Mouse (Mus musculus) neural tube, embryonic 15.5 days (tissue): ENCODE measurements around the gene Ubl3. TPM values are rescaled to one million over a fixed set of nuclear protein-coding genes. Genes with fewer than 3 reads are reported as not detected.
A peak's percentile ranks its signal among the peaks of the same experiment; 100 is the strongest.

Experiments used
- ATAC-seq: fragments of 200-750 bp; cut with Nextera tagmentation; 2 replicates; pipeline ENCODE4 v1.8.0; 2017; ENCODE audit warnings: mild to moderate bottlenecking, moderate TSS enrichment, moderate library complexity; ENCODE audit not compliant: low FRiP score
- H3K27ac ChIP-seq: fragments of 300-500 bp; sonication (generic); replicated peaks from 2 replicates; pipeline ENCODE4 v1.5.1; 2015; ENCODE audit warnings: mild to moderate bottlenecking, inconsistent platforms
- H3K27me3 ChIP-seq: fragments of 300-500 bp; sonication (generic); replicated peaks from 2 replicates; pipeline ENCODE4 v1.6.1; 2015; ENCODE audit warnings: inconsistent platforms
- H3K36me3 ChIP-seq: fragments of 300-500 bp; sonication (generic); 2 replicates; pipeline ENCODE4 v1.6.1; 2015; ENCODE audit warnings: inconsistent platforms
- H3K4me1 ChIP-seq: fragments of 300-500 bp; sonication (generic); 2 replicates; pipeline ENCODE4 v1.6.1; 2015; ENCODE audit warnings: inconsistent platforms
- H3K4me2 ChIP-seq: fragments of 300-500 bp; sonication (generic); 2 replicates; pipeline ENCODE4 v1.6.1; 2015; ENCODE audit warnings: inconsistent platforms, mild to moderate bottlenecking, moderate library complexity
- H3K4me3 ChIP-seq: fragments of 300-500 bp; sonication (generic); replicated peaks from 2 replicates; pipeline ENCODE4 v1.5.1; 2015; ENCODE audit warnings: mild to moderate bottlenecking, inconsistent platforms
- H3K9ac ChIP-seq: fragments of 300-500 bp; sonication (generic); replicated peaks from 2 replicates; pipeline ENCODE4 v1.6.1; 2015; ENCODE audit warnings: mild to moderate bottlenecking, inconsistent platforms
- H3K9me3 ChIP-seq: fragments of 300-500 bp; sonication (generic); replicated peaks from 2 replicates; pipeline ENCODE4 v1.6.1; 2016; ENCODE audit warnings: inconsistent platforms
- WGBS: fragments of 180-500 bp; shearing (Covaris S2); methylation state at CpG from one replicate; pipeline ENCODE4 v1.1.7; 2015; ENCODE audit warnings: mixed read lengths; 5-methylcytosine and 5-hydroxymethylcytosine counted together
- polyA plus RNA-seq: library from polyadenylated mRNA; unstranded; fragments of >200 nt; fragmentation: Nextera tagmentation; extraction: Ambion mirVana; gene quantifications from 2 replicates; pipeline ENCODE4 v1.2.1, GENCODE M21; 2015

The Ubl3 gene
- polyA plus RNA-seq, 1 experiment from 2014 or later, result 98.3 TPM

- H3K27me3 ChIP-seq, result no peaks in the 10 kb centered on the region
- H3K4me1 ChIP-seq, result peaks cover 5% of the 10 kb centered on the region; the same call in 1 of the 2 replicates
- WGBS, result 70% methylated on average over 10 of the region's 10 CpGs
- no peaks in the 10 kb centered on the region for H3K36me3 ChIP-seq
- no peaks in the 10 kb centered on the region for H3K9me3 ChIP-seq
- H3K4me2 ChIP-seq, result no peak overlapping the region
- no peak overlapping the region for H3K27ac ChIP-seq
- ATAC-seq, result no peak
- no peak overlapping the region for H3K9ac ChIP-seq
- no peak overlapping the region for H3K4me3 ChIP-seq
Observed at GRCm38 (mm10) chr5:148495173-148495572, 57.4 kb downstream of the Ubl3 start.

GRCm38 (mm10) chr5:148494249-148494648, 58.3 kb downstream of the Ubl3 start:
- Histone ChIP-seq H3K27ac (no peak overlapping the region), H3K4me3 (no peak overlapping the region), H3K9me3 (no peaks in the 10 kb centered on the region), H3K4me2 (no peak overlapping the region), H3K4me1 (peaks cover 14% of the 10 kb centered on the region), H3K27me3 (no peaks in the 10 kb centered on the region), H3K9ac (no peak overlapping the region), H3K36me3 (no peaks in the 10 kb centered on the region)
- ATAC-seq, result no peak
- WGBS, result 92% methylated on average over 5 of the region's 5 CpGs

- ATAC-seq, result no peak
- no peak overlapping the region for H3K4me3 ChIP-seq
- no peak overlapping the region for H3K9ac ChIP-seq
- H3K36me3 ChIP-seq, result no peaks in the 10 kb centered on the region
- no peak overlapping the region for H3K27ac ChIP-seq
- H3K9me3 ChIP-seq, result no peaks in the 10 kb centered on the region
- no peaks in the 10 kb centered on the region for H3K27me3 ChIP-seq
- no peak overlapping the region for H3K4me2 ChIP-seq
- WGBS, result 91% methylated on average over 4 of the region's 4 CpGs
- H3K4me1 ChIP-seq, result peaks cover 20% of the 10 kb centered on the region
Observed at GRCm38 (mm10) chr5:148493025-148493424, 59.6 kb downstream of the Ubl3 start.

- H3K9me3 ChIP-seq, result no peaks in the 10 kb centered on the region
- ATAC-seq, result no peak
- 77% methylated on average over 3 of the region's 3 CpGs for whole genome bisulfite sequencing
- peaks cover 20% of the 10 kb centered on the region for H3K4me1 ChIP-seq
- no peaks in the 10 kb centered on the region for H3K36me3 ChIP-seq
- H3K27me3 ChIP-seq, result no peaks in the 10 kb centered on the region
- H3K9ac ChIP-seq, result no peak overlapping the region
- H3K4me3 ChIP-seq, result no peak overlapping the region
- H3K4me2 ChIP-seq, result peak overlapping the region; percentile 4; the same call in 1 of the 2 replicates
- H3K27ac ChIP-seq, result peak overlapping the region; percentile 29
Observed at GRCm38 (mm10) chr5:148490391-148490790, 62.2 kb downstream of the Ubl3 start.

- Histone ChIP-seq H3K27ac (peak overlapping the region; percentile 29), H3K4me3 (no peak overlapping the region), H3K4me1 (peaks cover 20% of the 10 kb centered on the region), H3K36me3 (no peaks in the 10 kb centered on the region), H3K9me3 (no peaks in the 10 kb centered on the region), H3K4me2 (peak overlapping the region; percentile 4), H3K9ac (no peak overlapping the region), H3K27me3 (no peaks in the 10 kb centered on the region)
- 29% methylated on average over 10 of the region's 10 CpGs for WGBS
- ATAC-seq, result peak; percentile 72
Observed at GRCm38 (mm10) chr5:148489724-148490193, 62.8 kb downstream of the Ubl3 start.

- no peaks in the 10 kb centered on the region for H3K27me3 ChIP-seq
- H3K27ac ChIP-seq, result peak overlapping the region; percentile 29; the same call in 1 of the 2 replicates
- no peak overlapping the region for H3K4me3 ChIP-seq
- no peak for ATAC-seq
- WGBS, result 66% methylated on average over 13 of the region's 13 CpGs
- peaks cover 20% of the 10 kb centered on the region for H3K4me1 ChIP-seq
- H3K36me3 ChIP-seq, result no peaks in the 10 kb centered on the region
- H3K9me3 ChIP-seq, result no peaks in the 10 kb centered on the region
- H3K9ac ChIP-seq, result no peak overlapping the region
- H3K4me2 ChIP-seq, result peak overlapping the region; percentile 4
Observed at GRCm38 (mm10) chr5:148488891-148489723, 63.5 kb downstream of the Ubl3 start.

GRCm38 (mm10) chr5:148486202-148486601, 66.4 kb downstream of the Ubl3 start:
- H3K27me3 ChIP-seq, result no peaks in the 10 kb centered on the region
- 90% methylated on average over 11 of the region's 11 CpGs for WGBS

GRCm38 (mm10) chr5:148481745-148482144, 70.8 kb downstream of the Ubl3 start:
- Histone ChIP-seq H3K4me2 (no peak overlapping the region), H3K36me3 (no peaks in the 10 kb centered on the region), H3K27me3 (no peaks in the 10 kb centered on the region), H3K9me3 (no peaks in the 10 kb centered on the region), H3K4me1 (no peaks in the 10 kb centered on the region), H3K9ac (no peak overlapping the region), H3K27ac (no peak overlapping the region), H3K4me3 (no peak overlapping the region)
- ATAC-seq, result no peak
- 74% methylated on average over 3 of the region's 3 CpGs for WGBS

More at GRCm38 (mm10) chr5:148486202-148486601, 66.4 kb downstream of the Ubl3 start:
- H3K4me1 ChIP-seq, result peaks cover 20% of the 10 kb centered on the region
- H3K4me2 ChIP-seq, result no peak overlapping the region
- H3K9ac ChIP-seq, result no peak overlapping the region
- no peaks in the 10 kb centered on the region for H3K36me3 ChIP-seq
- no peak overlapping the region for H3K4me3 ChIP-seq
- no peaks in the 10 kb centered on the region for H3K9me3 ChIP-seq
- no peak for ATAC-seq
- H3K27ac ChIP-seq, result no peak overlapping the region

- no peak for ATAC-seq
- no peaks in the 10 kb centered on the region for H3K27me3 ChIP-seq
- H3K4me3 ChIP-seq, result no peak overlapping the region
- no peaks in the 10 kb centered on the region for H3K9me3 ChIP-seq
- 75% methylated on average over 7 of the region's 7 CpGs for WGBS
- no peaks in the 10 kb centered on the region for H3K4me1 ChIP-seq
- H3K4me2 ChIP-seq, result no peak overlapping the region
- no peak overlapping the region for H3K27ac ChIP-seq
- H3K36me3 ChIP-seq, result no peaks in the 10 kb centered on the region
- H3K9ac ChIP-seq, result no peak overlapping the region
Observed at GRCm38 (mm10) chr5:148474346-148474745, 78.2 kb downstream of the Ubl3 start.

GRCm38 (mm10) chr5:148468626-148469441, 83.8 kb downstream of the Ubl3 start:
- ATAC-seq, result no peak
- no peak overlapping the region for H3K4me2 ChIP-seq

GRCm38 (mm10) chr5:148466933-148467607, 85.5 kb downstream of the Ubl3 start:
- no peaks in the 10 kb centered on the region for H3K9me3 ChIP-seq
- H3K27ac ChIP-seq, result no peak overlapping the region
- WGBS, result 31% methylated on average over 8 of the region's 8 CpGs
- H3K4me3 ChIP-seq, result no peak overlapping the region
- H3K4me2 ChIP-seq, result no peak overlapping the region
- H3K36me3 ChIP-seq, result no peaks in the 10 kb centered on the region
- H3K9ac ChIP-seq, result no peak overlapping the region
- no peaks in the 10 kb centered on the region for H3K27me3 ChIP-seq
- no peak for ATAC-seq
- no peaks in the 10 kb centered on the region; the same call in 1 of the 2 replicates for H3K4me1 ChIP-seq

More at GRCm38 (mm10) chr5:148468626-148469441, 83.8 kb downstream of the Ubl3 start:
- H3K27ac ChIP-seq, result no peak overlapping the region
- no peaks in the 10 kb centered on the region for H3K9me3 ChIP-seq
- no peak overlapping the region for H3K4me3 ChIP-seq
- no peak overlapping the region for H3K9ac ChIP-seq
- 63% methylated on average over 14 of the region's 14 CpGs for WGBS
- H3K36me3 ChIP-seq, result no peaks in the 10 kb centered on the region
- H3K4me1 ChIP-seq, result no peaks in the 10 kb centered on the region; the same call in 1 of the 2 replicates
- H3K27me3 ChIP-seq, result no peaks in the 10 kb centered on the region
